Mouse (Mus musculus) naive thymus-derived CD4-positive, alpha-beta T cell, adult 5 months (primary cell): ENCODE data around the gene Snrpb. TPM values are rescaled to one million over a fixed set of nuclear protein-coding genes. Genes with fewer than 3 reads are reported as not detected.

ENCODE experiments used
- polyA plus RNA-seq: library from polyadenylated mRNA; unstranded; fragments of 100-300 nt; shearing (Covaris generic); gene quantifications from one replicate; pipeline ENCODE4 v1.2.1, GENCODE M21; 2017

The Snrpb gene
- 383 TPM for polyA plus RNA-seq

GRCm38 (mm10) chr2:130178706-130179506 lies at the start of gene Snrpb:
Gene Snrpb (minus strand): TSS chr2:130179403.

GRCm38 (mm10) chr2:130194894-130195293 lies 15.7 kb upstream of the Snrpb start, which contains the start of gene Tmc2:
Gene Tmc2 (plus strand): TSS chr2:130195194.

Other genes with a start within 250 kb of the Snrpb start
- not detected for gene Tgm3, start 167.1 kb downstream of the Snrpb start, polyA plus RNA-seq
- gene Tgm6, start 67.0 kb downstream of the Snrpb start, polyA plus RNA-seq = not detected
- gene Tmc2, start 15.8 kb upstream of the Snrpb start, polyA plus RNA-seq = not detected
- gene Nop56, start 95.0 kb upstream of the Snrpb start, polyA plus RNA-seq = 473 TPM
- gene Idh3b, start 105.1 kb upstream of the Snrpb start, polyA plus RNA-seq = 122 TPM
- gene Ebf4, start 115.8 kb upstream of the Snrpb start, polyA plus RNA-seq = not detected
- gene Cpxm1, start 218.2 kb upstream of the Snrpb start, polyA plus RNA-seq = not detected
- gene Gm28372, start 225.8 kb upstream of the Snrpb start, polyA plus RNA-seq = not detected
- not detected for gene 1700020A23Rik, start 225.9 kb upstream of the Snrpb start, polyA plus RNA-seq
- not detected for gene Tmem239, start 227.1 kb upstream of the Snrpb start, polyA plus RNA-seq
- gene Vps16, start 244.9 kb upstream of the Snrpb start, polyA plus RNA-seq = 306 TPM
- gene Pced1a, start 245.3 kb upstream of the Snrpb start, polyA plus RNA-seq = 14.7 TPM